Mouse (Mus musculus) intestine, postnatal 0 days (tissue): ENCODE data around the gene Sptlc3. TPM values are rescaled to one million over a fixed set of nuclear protein-coding genes. Genes with fewer than 3 reads are reported as not detected.

Experiments used
- ATAC-seq: fragments of 200-750 bp; cut with Nextera tagmentation; 2 replicates; pipeline ENCODE4 v1.8.0; 2017; ENCODE audit warnings: mild to moderate bottlenecking, moderate TSS enrichment, moderate library complexity
- H3K27ac ChIP-seq: fragments of 300-500 bp; sonication (generic); 2 replicates; pipeline ENCODE4 v1.5.1; 2014; ENCODE audit warnings: mild to moderate bottlenecking, low read depth, low read length, moderate library complexity
- H3K27me3 ChIP-seq: fragments of 300-500 bp; sonication (generic); replicated peaks from 2 replicates; pipeline ENCODE4 v1.6.1; 2014; ENCODE audit warnings: low read length, mixed read lengths; ENCODE audit not compliant: control insufficient read depth, insufficient read depth
- H3K36me3 ChIP-seq: fragments of 300-500 bp; sonication (generic); 2 replicates; pipeline ENCODE4 v1.6.1; 2014; ENCODE audit warnings: mild to moderate bottlenecking, moderate library complexity; ENCODE audit not compliant: control insufficient read depth, insufficient read depth
- H3K4me1 ChIP-seq: fragments of 300-500 bp; sonication (generic); replicated peaks from 2 replicates; pipeline ENCODE4 v1.6.1; 2014; ENCODE audit warnings: antibody characterized with exemption, low read length, mixed read lengths; ENCODE audit not compliant: control insufficient read depth, insufficient read depth
- H3K4me2 ChIP-seq: fragments of 300-500 bp; sonication (generic); replicated peaks from 2 replicates; pipeline ENCODE4 v1.6.1; 2014; ENCODE audit warnings: low read depth, mild to moderate bottlenecking, moderate library complexity
- H3K4me3 ChIP-seq: fragments of 300-500 bp; sonication (generic); 2 replicates; pipeline ENCODE4 v1.5.1; 2014; ENCODE audit warnings: low read depth, low read length
- H3K9ac ChIP-seq: fragments of 300-500 bp; sonication (generic); 2 replicates; pipeline ENCODE4 v1.6.1; 2014; ENCODE audit warnings: mild to moderate bottlenecking, low read depth, low read length
- H3K9me3 ChIP-seq: fragments of 300-500 bp; sonication (generic); 2 replicates; pipeline ENCODE4 v1.6.1; 2016; ENCODE audit warnings: mixed run types; ENCODE audit not compliant: control insufficient read depth
- CTCF ChIP-seq: sonication (generic); IDR thresholded peaks from 2 replicates; pipeline ENCODE4 v1.5.1; 2016; ENCODE audit warnings: low read depth, mild to moderate bottlenecking, control low read depth, antibody characterized with exemption, moderate library complexity
- WGBS: fragments of 180-500 bp; shearing (Covaris S2); extraction: QIAGEN DNeasy Blood & Tissue Kit; methylation state at CpG from one replicate; pipeline ENCODE4 v1.1.7; 2014; 5-methylcytosine and 5-hydroxymethylcytosine counted together
- polyA plus RNA-seq: library from polyadenylated mRNA; unstranded; fragments of >200 nt; fragmentation: Nextera tagmentation; extraction: Ambion mirVana; gene quantifications from 2 replicates; pipeline ENCODE4 v1.2.1, GENCODE M21; 2015

Gene Sptlc3
- polyA plus RNA-seq, 1 experiment from 2014 or later = not detected

DNA sequence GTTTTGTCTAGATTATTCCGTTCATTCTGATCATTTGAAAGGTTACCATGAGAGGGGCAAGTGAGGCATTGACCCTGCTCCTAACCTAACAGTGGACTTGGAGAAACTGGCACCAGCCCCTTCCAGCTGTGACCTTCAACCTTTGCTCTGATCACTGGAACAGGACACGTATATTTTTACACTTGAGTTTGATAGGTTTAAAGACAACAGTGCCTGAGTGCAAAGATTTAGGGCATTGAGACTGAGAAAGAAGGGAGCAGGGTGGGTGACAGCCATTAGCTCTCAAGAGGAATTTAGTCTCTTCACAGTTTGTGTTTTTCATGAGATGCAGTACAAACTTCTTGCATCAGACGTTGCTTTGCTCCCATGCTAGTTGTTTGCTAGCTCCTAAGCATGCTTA, 114.5 kb downstream of the Sptlc3 start:
- Histone ChIP-seq H3K4me3 (no peak overlapping the region), H3K4me1 (no peaks in the 10 kb centered on the region), H3K4me2 (no peak overlapping the region), H3K9ac (no peak overlapping the region), H3K9me3 (no peaks in the 10 kb centered on the region), H3K27ac (no peak overlapping the region), H3K27me3 (no peaks in the 10 kb centered on the region), H3K36me3 (no peaks in the 10 kb centered on the region)
- 45% methylated on average over 3 of the region's 3 CpGs for WGBS
- no peak for TF ChIP-seq CTCF
- no peak for ATAC-seq

DNA sequence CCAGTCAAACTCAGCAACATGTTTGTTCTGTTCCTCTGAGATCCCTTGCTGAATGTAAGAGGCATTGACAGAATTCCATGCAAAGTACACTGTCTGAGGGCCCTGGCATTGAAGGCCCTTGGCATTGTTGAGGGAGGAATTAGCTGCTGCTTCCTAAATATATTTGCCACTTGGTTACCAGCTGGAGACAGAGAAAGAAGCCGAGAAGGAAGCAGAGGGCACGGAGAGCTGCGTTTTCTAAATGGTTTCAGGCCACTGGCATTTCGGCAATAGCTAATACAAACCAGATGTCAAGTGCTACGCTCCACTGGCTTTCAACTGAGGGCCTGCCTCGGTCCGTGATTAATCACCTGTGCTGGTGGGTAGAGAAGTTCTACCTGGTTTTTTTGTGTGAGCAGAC, 115.1 kb downstream of the Sptlc3 start:
- no peak for ATAC-seq
- Histone ChIP-seq H3K4me3 (no peak overlapping the region), H3K36me3 (no peaks in the 10 kb centered on the region), H3K9me3 (no peaks in the 10 kb centered on the region), H3K9ac (no peak overlapping the region), H3K27ac (no peak overlapping the region), H3K27me3 (no peaks in the 10 kb centered on the region), H3K4me2 (no peak overlapping the region), H3K4me1 (no peaks in the 10 kb centered on the region)
- WGBS = 25% methylated on average over 7 of the region's 7 CpGs
- TF ChIP-seq CTCF = no peak

DNA sequence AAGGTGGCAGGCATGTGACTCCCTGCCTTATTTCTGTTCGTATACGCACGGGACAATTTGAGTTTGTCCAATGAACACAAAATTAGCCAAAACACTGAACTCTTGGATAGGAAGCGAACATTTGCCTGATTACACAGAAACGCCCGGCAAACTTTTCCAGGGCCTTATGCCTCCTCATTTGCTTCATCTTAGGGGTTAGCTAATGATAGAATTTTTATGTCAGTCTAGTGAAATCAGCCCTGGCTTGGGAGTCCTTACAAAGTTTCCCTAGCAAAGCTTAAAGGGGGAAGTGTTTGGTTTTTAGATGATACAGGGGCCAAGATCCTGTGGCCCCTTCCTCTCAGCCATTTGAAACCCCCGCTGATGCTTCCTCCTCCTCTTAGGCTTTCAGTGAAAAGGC, 115.5 kb downstream of the Sptlc3 start:
- no peak overlapping the region for H3K4me2 ChIP-seq
- no peak overlapping the region for H3K4me3 ChIP-seq
- no peak for ATAC-seq
- TF ChIP-seq CTCF = no peak
- WGBS = 63% methylated on average over 7 of the region's 7 CpGs
- H3K27ac ChIP-seq = no peak overlapping the region
- no peak overlapping the region for H3K9ac ChIP-seq
- H3K4me1 ChIP-seq = no peaks in the 10 kb centered on the region
- no peaks in the 10 kb centered on the region for H3K27me3 ChIP-seq
- no peaks in the 10 kb centered on the region for H3K9me3 ChIP-seq
- H3K36me3 ChIP-seq = no peaks in the 10 kb centered on the region

DNA sequence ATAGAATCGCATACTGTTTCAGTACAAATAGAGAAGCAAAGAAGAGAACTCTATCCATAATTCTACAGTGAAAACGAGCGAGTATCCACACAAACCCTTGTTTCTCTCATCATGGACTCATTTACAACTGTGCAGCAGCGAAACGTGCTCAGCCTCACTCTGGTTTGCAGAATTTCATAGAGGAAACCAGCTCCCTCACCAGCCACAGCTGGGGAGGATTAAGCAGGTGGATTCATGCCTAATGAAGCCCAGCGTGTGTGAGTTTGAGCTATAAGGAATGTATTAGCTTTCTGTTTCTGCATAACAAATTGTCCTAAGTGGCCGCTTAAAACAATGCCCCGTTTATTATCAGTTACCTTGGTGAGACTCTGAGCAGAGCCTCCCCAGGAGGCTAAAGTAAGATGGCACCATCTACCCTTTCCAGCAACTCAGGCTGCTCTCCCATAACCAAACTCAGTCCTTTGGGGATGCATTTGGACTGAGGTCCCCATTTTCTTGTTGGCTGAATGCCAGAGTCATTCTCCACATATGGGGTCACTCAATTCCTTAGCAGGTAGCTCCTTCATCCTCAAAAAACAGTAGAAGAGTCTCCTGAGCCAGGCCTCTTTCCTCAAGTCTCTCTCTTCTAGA, 116.1 kb downstream of the Sptlc3 start:
- Histone ChIP-seq H3K4me3 (no peak overlapping the region), H3K27ac (no peak overlapping the region), H3K4me1 (no peaks in the 10 kb centered on the region), H3K36me3 (no peaks in the 10 kb centered on the region), H3K27me3 (no peaks in the 10 kb centered on the region), H3K9ac (no peak overlapping the region), H3K4me2 (no peak overlapping the region), H3K9me3 (no peaks in the 10 kb centered on the region)
- 52% methylated on average over 8 of the region's 8 CpGs for WGBS
- ATAC-seq = no peak
- no peak for TF ChIP-seq CTCF

DNA sequence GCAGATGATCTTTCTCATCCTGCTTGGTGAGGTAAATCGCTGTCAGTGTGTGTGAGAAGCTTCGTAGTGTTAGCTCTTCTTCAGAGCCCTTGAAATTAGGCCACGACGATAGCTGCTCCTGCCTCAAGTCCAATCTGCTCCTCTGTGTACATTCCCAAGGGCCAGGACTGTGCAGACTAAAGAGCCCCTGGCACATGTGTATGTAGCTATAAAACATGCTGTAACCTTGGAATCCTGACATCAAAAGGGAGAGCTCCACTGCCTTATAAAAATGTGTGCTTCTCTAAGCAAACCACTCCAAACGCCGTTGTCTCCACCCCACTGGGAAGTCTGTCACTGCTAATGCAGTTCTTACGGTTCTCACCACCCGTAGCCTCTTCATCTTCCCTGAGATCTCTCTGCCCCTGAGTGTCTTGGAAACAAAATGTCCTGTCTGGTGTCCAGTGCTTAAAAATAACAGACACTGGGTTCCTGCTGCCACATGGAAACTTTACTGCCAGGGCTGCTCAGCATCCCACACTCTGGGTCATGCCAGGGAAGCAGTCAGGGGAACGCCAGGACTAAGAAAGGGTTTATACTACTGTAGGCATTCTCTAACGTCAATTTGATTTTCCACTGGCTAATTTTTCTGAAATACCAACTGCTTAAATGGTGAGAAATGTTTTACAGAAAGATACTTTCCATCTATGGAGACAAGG, 118.8 kb downstream of the Sptlc3 start:
- Histone ChIP-seq H3K9ac (no peak overlapping the region), H3K4me3 (no peak overlapping the region), H3K27me3 (no peaks in the 10 kb centered on the region), H3K4me2 (no peak overlapping the region), H3K9me3 (no peaks in the 10 kb centered on the region), H3K4me1 (no peaks in the 10 kb centered on the region), H3K36me3 (no peaks in the 10 kb centered on the region), H3K27ac (no peak overlapping the region)
- no peak for TF ChIP-seq CTCF
- WGBS = 50% methylated on average over 10 of the region's 10 CpGs
- ATAC-seq = no peak

DNA sequence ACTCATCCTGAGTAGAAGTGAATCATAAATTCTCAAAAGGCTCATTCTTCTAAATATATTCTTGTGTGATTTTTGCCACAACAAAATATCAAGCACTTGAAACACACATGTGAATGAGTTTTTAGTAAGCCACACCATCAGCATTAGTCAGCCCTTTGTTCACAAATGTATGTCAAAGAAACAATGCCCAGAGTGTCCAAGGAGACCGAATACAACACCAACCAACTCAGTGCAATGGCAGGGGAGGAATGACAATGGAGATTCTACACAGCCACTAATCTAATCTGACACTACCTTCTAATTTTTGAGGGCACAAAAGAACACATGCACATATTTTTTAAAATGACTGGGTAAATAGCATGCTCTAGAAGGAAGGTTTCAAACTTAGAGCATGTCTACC, 132.8 kb downstream of the Sptlc3 start:
- Histone ChIP-seq H3K9me3 (no peaks in the 10 kb centered on the region), H3K4me3 (no peak overlapping the region), H3K4me1 (no peaks in the 10 kb centered on the region), H3K9ac (no peak overlapping the region), H3K4me2 (no peak overlapping the region), H3K36me3 (no peaks in the 10 kb centered on the region), H3K27ac (no peak overlapping the region), H3K27me3 (no peaks in the 10 kb centered on the region)
- TF ChIP-seq CTCF = no peak
- no peak for ATAC-seq
- WGBS = 82% methylated on average over 1 of the region's 1 CpGs
